Mouse (Mus musculus): ENCODE measurements at regions not wholly inside any gene's neighbourhood (a gene's known extent, or its start where the extent isn't known, plus 50 kb on each side); places are given as distances from the start of the nearest gene placed in this dataset.

DNA sequence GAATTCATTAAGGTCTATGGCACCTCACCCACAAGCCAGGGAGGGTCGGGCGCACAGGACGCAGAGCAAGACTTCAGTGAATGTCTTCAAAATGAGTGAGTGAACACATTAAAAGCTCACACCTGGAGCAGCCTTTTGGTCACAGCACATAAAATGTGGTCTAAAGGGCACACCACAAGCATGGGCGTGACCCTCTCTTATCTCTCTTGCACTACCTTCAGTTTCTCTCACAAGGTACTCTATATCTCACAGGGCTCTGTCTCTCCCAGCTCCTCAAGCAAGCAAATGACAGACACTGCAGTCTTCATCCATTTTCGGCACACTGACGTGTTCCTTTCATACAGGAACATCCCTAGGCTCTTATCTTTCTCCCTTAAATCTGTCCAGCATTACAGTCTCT is 444.0 kb downstream of the Slc16a7 start:
- no peak for DNase-seq (ENCODE audit: low spot score)

DNA sequence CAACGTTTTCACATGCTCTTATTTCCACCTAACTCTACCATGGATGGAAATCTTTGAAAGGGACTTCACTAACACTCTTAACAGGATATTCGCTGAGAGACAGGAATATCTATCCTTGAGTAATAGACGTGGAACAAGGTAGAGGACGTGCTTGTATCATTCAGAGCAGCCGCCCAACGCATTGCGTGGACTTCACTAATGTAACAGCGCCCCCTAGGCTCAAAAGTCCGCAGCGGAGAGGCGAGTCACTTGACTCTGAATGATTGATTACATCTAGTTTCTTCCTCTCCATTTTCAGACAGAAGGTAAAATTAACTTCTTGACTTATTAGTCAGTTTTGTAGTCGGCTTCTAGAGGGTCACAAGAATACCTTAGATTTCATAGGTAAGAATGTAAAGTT is 447.1 kb downstream of the Slc16a7 start:
- DNase-seq (ENCODE audit: low spot score) = peak; percentile 32

- no peak for DNase-seq (ENCODE audit: low spot score)
Observed at GRCm38 (mm10) chr10:124927218-124927617, 462.0 kb downstream of the Slc16a7 start.

DNA sequence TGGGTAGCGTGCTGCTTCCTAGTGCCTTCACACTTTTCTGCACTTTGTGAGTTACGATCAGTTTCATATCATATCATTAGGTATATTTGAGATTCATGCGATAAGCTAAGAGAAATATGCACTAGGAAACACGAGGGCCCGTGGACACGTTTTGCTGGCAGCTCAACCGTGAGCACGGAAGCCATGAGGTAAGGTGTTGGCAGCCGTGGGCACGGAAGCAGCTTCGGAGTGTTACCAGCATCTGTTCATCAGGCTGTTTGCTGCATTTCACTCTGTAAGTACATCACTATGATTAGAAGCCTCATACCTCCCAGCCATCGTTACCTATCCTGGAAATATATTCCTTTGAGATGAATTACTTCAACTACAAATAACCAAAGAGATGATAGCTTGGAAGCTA is 489.2 kb downstream of the Slc16a7 start:
- no peak for DNase-seq (ENCODE audit: low spot score)

- no peak for DNase-seq (ENCODE audit: low spot score)
Observed at GRCm38 (mm10) chr10:124878525-124878924, 510.7 kb downstream of the Slc16a7 start.

DNA sequence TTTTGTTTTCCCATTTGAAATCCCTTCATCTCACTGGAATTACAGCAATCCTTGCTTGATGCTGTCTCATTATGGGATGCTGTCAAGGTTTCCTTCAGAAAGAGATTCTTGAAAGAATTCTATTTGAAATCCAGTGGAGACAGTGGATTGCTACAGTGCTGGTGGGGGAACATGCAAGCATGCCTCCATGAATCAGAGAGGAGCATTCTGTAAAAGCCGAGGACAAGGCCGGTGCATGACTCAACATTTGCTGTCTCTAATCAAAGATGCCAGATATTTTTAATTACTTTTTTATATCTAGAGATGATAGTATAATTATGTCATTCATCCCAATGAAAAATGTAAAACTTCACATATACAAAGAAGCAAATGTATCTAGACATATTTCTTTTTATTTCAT is 511.6 kb downstream of the Slc16a7 start:
- DNase-seq (ENCODE audit: low spot score) = no peak

DNA sequence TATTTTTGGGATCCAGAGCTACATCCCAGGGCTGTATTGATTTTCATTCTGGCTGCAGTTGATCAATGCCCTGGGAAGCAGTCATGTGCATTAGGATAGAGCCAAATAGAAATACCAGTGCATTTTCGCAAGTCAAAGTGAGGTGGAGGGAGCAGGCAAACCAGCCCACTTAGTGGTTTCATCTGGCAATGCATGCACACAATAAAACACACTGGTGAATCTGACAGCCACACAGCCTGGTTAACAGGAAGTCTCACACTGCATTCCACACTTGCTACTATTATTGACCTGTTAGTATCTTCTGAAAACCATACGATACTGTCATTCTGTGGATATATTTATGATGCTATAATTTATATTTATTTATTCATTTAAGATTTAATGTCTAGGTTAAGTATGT is 517.1 kb downstream of the Slc16a7 start:
- no peak for DNase-seq (ENCODE audit: low spot score)

DNA sequence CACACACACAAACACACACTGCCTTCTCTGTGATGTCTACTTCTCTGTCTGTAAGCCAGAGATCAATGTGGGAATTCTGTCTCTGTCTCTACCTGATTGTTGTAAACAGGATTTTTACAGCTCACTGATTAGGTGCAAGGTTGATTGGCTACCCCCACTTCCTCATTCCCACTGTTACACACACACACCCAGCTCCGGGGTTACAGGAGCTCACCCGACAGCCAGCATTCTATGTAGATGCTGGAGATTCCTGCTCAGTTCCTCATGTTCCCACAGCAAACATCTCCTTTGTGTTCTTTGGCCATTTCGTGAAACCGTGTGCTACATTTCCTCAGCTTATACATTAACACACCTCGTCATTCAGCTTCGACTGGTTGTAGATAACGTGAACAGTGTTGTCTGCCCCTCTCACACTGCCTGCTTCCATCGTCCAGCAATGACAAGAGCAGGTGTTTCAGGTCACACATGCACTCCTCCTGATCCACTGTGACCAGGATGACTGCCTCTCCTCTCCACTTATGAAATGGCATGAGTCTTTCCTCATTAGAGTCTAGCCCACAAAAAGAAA is 546.6 kb downstream of the Slc16a7 start:
- DNase-seq (ENCODE audit: low spot score) = no peak

DNA sequence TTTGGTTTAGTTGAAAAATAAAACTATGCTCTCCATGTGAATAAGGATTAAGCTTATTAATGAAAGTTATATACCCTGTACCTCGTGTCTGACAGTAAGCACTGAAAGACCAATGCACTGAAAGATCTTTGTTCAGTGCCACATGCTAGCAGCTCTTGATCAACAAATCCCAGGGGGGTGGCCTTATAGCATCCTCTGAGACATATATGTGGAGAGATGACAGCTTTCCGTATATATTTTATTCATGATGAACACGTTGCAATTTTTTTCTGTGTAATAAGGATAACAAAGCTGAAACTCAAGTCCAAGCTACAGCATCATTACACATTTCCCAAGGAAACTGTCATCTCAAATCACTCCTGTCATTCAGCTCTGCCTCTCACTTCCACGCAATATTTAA is 555.3 kb downstream of the Slc16a7 start:
- peak; percentile 3 for DNase-seq (ENCODE audit: low spot score)

GRCm38 (mm10) chr10:124803997-124804614 is 585.2 kb downstream of the Slc16a7 start:
- DNase-seq (ENCODE audit: low spot score) = no peak

All from embryo, embryonic 10.5 days (tissue).